Mouse (Mus musculus): ENCODE results near the gene Ano9.

DNA sequence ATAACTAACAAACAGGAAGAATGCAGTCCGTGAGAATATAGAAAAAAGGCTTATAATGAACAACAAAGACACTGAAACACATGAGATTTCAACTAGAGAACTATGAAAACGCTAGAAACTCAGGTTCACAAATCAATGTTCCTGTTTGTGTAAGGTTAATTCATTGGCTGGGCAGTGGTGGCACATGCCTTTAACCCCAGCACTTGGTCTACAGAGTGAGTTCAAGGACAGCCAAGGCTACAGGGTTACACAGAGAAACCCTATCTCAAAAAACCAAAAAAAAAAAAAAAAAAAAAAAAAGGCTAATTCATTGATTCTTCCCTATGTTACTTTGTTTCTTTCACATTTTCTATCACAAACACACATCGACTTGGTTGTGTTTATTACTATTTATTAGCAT is 3.0 kb upstream of the Ano9 start:
- TF ChIP-seq CTCF (IDR thresholded peaks at IDR 0.05; ENCODE audit: low read depth) (no peak), EP300 (IDR thresholded peaks at IDR 0.05; ENCODE audit: low read depth) (no peak)
